Mouse (Mus musculus) midbrain, embryonic 16.5 days (tissue): ENCODE measurements around the gene Dock1. TPM values are rescaled to one million over a fixed set of nuclear protein-coding genes. Genes with fewer than 3 reads are reported as not detected.

Experiments
- ATAC-seq: fragments of 200-750 bp; cut with Nextera tagmentation; 2 replicates; pipeline ENCODE4 v1.8.0; 2017; ENCODE audit warnings: moderate TSS enrichment
- H3K27ac ChIP-seq: fragments of 300-500 bp; sonication (generic); 2 replicates; pipeline ENCODE4 v1.5.1; 2014; ENCODE audit warnings: mild to moderate bottlenecking, low read length, mixed read lengths
- H3K27me3 ChIP-seq: fragments of 300-500 bp; sonication (generic); 2 replicates; pipeline ENCODE4 v1.6.1; 2014; ENCODE audit warnings: low read depth, low read length, mixed read lengths; ENCODE audit not compliant: control insufficient read depth, insufficient read depth
- H3K36me3 ChIP-seq: fragments of 300-500 bp; sonication (generic); 2 replicates; pipeline ENCODE4 v1.6.1; 2014; ENCODE audit warnings: mild to moderate bottlenecking, low read length, moderate library complexity, mixed read lengths; ENCODE audit not compliant: control insufficient read depth, insufficient read depth
- H3K4me1 ChIP-seq: fragments of 300-500 bp; sonication (generic); 2 replicates; pipeline ENCODE4 v1.6.1; 2014; ENCODE audit warnings: mild to moderate bottlenecking, low read length, mixed read lengths; ENCODE audit not compliant: control insufficient read depth, insufficient read depth
- H3K4me2 ChIP-seq: fragments of 300-500 bp; sonication (generic); 2 replicates; pipeline ENCODE4 v1.6.1; 2014; ENCODE audit warnings: mild to moderate bottlenecking, low read length, mixed read lengths
- H3K4me3 ChIP-seq: fragments of 300-500 bp; sonication (generic); 2 replicates; pipeline ENCODE4 v1.5.1; 2014; ENCODE audit warnings: low read depth, mild to moderate bottlenecking, low read length, moderate library complexity, mixed read lengths
- H3K9ac ChIP-seq: fragments of 300-500 bp; sonication (generic); 2 replicates; pipeline ENCODE4 v1.6.1; 2014; ENCODE audit warnings: low read depth, low read length, mixed read lengths
- H3K9me3 ChIP-seq: fragments of 300-500 bp; sonication (generic); replicated peaks from 2 replicates; pipeline ENCODE4 v1.6.1; 2014; ENCODE audit warnings: mild to moderate bottlenecking, low read length, mixed read lengths; ENCODE audit not compliant: control insufficient read depth, poor library complexity, severe bottlenecking
- WGBS: fragments of 180-500 bp; shearing (Covaris S2); extraction: QIAGEN DNeasy Blood & Tissue Kit; methylation state at CpG from one replicate; pipeline ENCODE4 v1.1.7; 2014; 5-methylcytosine and 5-hydroxymethylcytosine counted together
- polyA plus RNA-seq: library from polyadenylated mRNA; unstranded; fragments of >200 nt; fragmentation: Nextera tagmentation; extraction: Ambion mirVana; gene quantifications from 2 replicates; pipeline ENCODE4 v1.2.1, GENCODE M21; 2015

The Dock1 gene
- polyA plus RNA-seq, 1 experiment from 2014 or later = 5.5 TPM

GRCm38 (mm10) chr7:134901992-134902391, 231.5 kb downstream of the Dock1 start:
- no peak overlapping the region for H3K4me3 ChIP-seq
- no peak overlapping the region for H3K27ac ChIP-seq
- no peaks in the 10 kb centered on the region for H3K4me1 ChIP-seq
- H3K9ac ChIP-seq = no peak overlapping the region
- no peaks in the 10 kb centered on the region for H3K36me3 ChIP-seq
- ATAC-seq = no peak
- H3K9me3 ChIP-seq = no peaks in the 10 kb centered on the region
- no peak overlapping the region for H3K4me2 ChIP-seq
- WGBS = 63% methylated on average over 2 of the region's 2 CpGs
- no peaks in the 10 kb centered on the region for H3K27me3 ChIP-seq

GRCm38 (mm10) chr7:134931886-134932285, 261.4 kb downstream of the Dock1 start:
- Histone ChIP-seq H3K36me3 (no peaks in the 10 kb centered on the region), H3K4me2 (no peak overlapping the region), H3K4me1 (peaks cover 6% of the 10 kb centered on the region), H3K4me3 (no peak overlapping the region), H3K27ac (no peak overlapping the region), H3K9me3 (no peaks in the 10 kb centered on the region), H3K9ac (no peak overlapping the region), H3K27me3 (no peaks in the 10 kb centered on the region)
- WGBS = 71% methylated on average over 2 of the region's 2 CpGs
- ATAC-seq = no peak

- H3K9me3 ChIP-seq = no peaks in the 10 kb centered on the region
- under 1% methylated on average over 36 of the region's 37 CpGs for WGBS
- no peaks in the 10 kb centered on the region for H3K36me3 ChIP-seq
- H3K4me1 ChIP-seq = peaks cover 7% of the 10 kb centered on the region
- H3K4me3 ChIP-seq = peak overlapping the region; percentile 61
- peak overlapping the region; percentile 89 for H3K4me2 ChIP-seq
- peak overlapping the region; percentile 82 for H3K9ac ChIP-seq
- peak; percentile 64 for ATAC-seq
- H3K27ac ChIP-seq = peak overlapping the region; percentile 80
- H3K27me3 ChIP-seq = no peaks in the 10 kb centered on the region
Measured at GRCm38 (mm10) chr7:134937471-134937926, 267.0 kb downstream of the Dock1 start.

- peak within 1 kb of the TSS; percentile 82 for H3K9ac ChIP-seq
- under 1% methylated on average over 56 of the region's 71 CpGs for WGBS
- peak within 1 kb of the TSS; percentile 89 for H3K4me2 ChIP-seq
- ATAC-seq = peak; percentile 88
- peak within 1 kb of the TSS; percentile 61 for H3K4me3 ChIP-seq
- no peaks in the 10 kb centered on the region for H3K9me3 ChIP-seq
- H3K27me3 ChIP-seq = no peaks in the 10 kb centered on the region
- no peaks in the 10 kb centered on the region for H3K36me3 ChIP-seq
- peak within 1 kb of the TSS; percentile 80 for H3K27ac ChIP-seq
- peaks cover 7% of the 10 kb centered on the region for H3K4me1 ChIP-seq
Measured at GRCm38 (mm10) chr7:134937927-134938609, 267.6 kb downstream of the Dock1 start, which contains the start of gene Fam196a. Gene Fam196a (minus strand): TSS chr7:134938430.

- Histone ChIP-seq H3K36me3 (no peaks in the 10 kb centered on the region), H3K4me2 (no peak overlapping the region), H3K4me3 (no peak overlapping the region), H3K27me3 (no peaks in the 10 kb centered on the region), H3K27ac (no peak overlapping the region), H3K9me3 (no peaks in the 10 kb centered on the region), H3K4me1 (peaks cover under 1% of the 10 kb centered on the region; the same call in 1 of the 2 replicates), H3K9ac (no peak overlapping the region)
- 96% methylated on average over 6 of the region's 6 CpGs for WGBS
- ATAC-seq = no peak
Measured at GRCm38 (mm10) chr7:134941891-134942290, 271.4 kb downstream of the Dock1 start.

GRCm38 (mm10) chr7:134943063-134943462, 272.6 kb downstream of the Dock1 start:
- no peak overlapping the region for H3K4me2 ChIP-seq
- no peaks in the 10 kb centered on the region for H3K36me3 ChIP-seq
- H3K4me3 ChIP-seq = no peak overlapping the region
- no peaks in the 10 kb centered on the region for H3K4me1 ChIP-seq
- no peaks in the 10 kb centered on the region for H3K27me3 ChIP-seq
- WGBS = 64% methylated on average over 6 of the region's 6 CpGs
- no peak overlapping the region for H3K27ac ChIP-seq
- no peaks in the 10 kb centered on the region for H3K9me3 ChIP-seq
- ATAC-seq = no peak
- H3K9ac ChIP-seq = no peak overlapping the region

GRCm38 (mm10) chr7:134943701-134944100, 273.2 kb downstream of the Dock1 start:
- H3K27me3 ChIP-seq = no peaks in the 10 kb centered on the region
- no peaks in the 10 kb centered on the region for H3K36me3 ChIP-seq
- H3K4me3 ChIP-seq = no peak overlapping the region
- no peak overlapping the region for H3K9ac ChIP-seq
- H3K4me2 ChIP-seq = no peak overlapping the region
- WGBS = 72% methylated on average over 7 of the region's 7 CpGs
- H3K4me1 ChIP-seq = no peaks in the 10 kb centered on the region
- no peaks in the 10 kb centered on the region for H3K9me3 ChIP-seq
- H3K27ac ChIP-seq = no peak overlapping the region
- ATAC-seq = no peak

GRCm38 (mm10) chr7:134945925-134946716, 275.7 kb downstream of the Dock1 start:
- H3K27ac ChIP-seq = no peak overlapping the region
- H3K27me3 ChIP-seq = no peaks in the 10 kb centered on the region
- ATAC-seq = no peak
- H3K4me1 ChIP-seq = no peaks in the 10 kb centered on the region
- no peaks in the 10 kb centered on the region for H3K9me3 ChIP-seq
- WGBS = 73% methylated on average over 7 of the region's 7 CpGs
- no peak overlapping the region for H3K9ac ChIP-seq
- no peak overlapping the region for H3K4me2 ChIP-seq
- H3K36me3 ChIP-seq = no peaks in the 10 kb centered on the region
- no peak overlapping the region for H3K4me3 ChIP-seq

GRCm38 (mm10) chr7:134959086-134959485, 288.6 kb downstream of the Dock1 start:
- Histone ChIP-seq H3K27ac (no peak overlapping the region), H3K4me2 (no peak overlapping the region), H3K27me3 (no peaks in the 10 kb centered on the region), H3K4me3 (no peak overlapping the region), H3K9me3 (no peaks in the 10 kb centered on the region), H3K9ac (no peak overlapping the region), H3K36me3 (no peaks in the 10 kb centered on the region), H3K4me1 (no peaks in the 10 kb centered on the region)
- no peak for ATAC-seq
- 89% methylated on average over 6 of the region's 6 CpGs for WGBS
